Mouse (Mus musculus): Measurements from ENCODE around the gene Shisa8.

GRCm38 (mm10) chr15:82206365-82207104 is 6.1 kb downstream of the Shisa8 start:
- TF ChIP-seq CTCF (IDR thresholded peaks at IDR 0.05; ENCODE audit: low read depth, low read length) (no peak), GATA1 (IDR thresholded peaks at IDR 0.05; ENCODE audit: borderline replicate concordance, low read length) (no peak), GATA2 (IDR thresholded peaks at IDR 0.05; ENCODE audit: borderline replicate concordance, low read depth, low read length) (no peak)

All from G1E (cell line).